Mouse (Mus musculus) lung, postnatal 0 days (tissue): ENCODE measurements at regions not wholly inside any gene's neighbourhood (a gene's known extent, or its start where the extent isn't known, plus 50 kb on each side); places are given as distances from the start of the nearest gene placed in this dataset.
"Not testable (repeated sequence)": the region's sequence is repeated elsewhere in the genome, so short reads cannot be mapped to it uniquely, and the experiment has no call there.

Experiments
- ATAC-seq: fragments of 200-750 bp; cut with Nextera tagmentation; 2 replicates; pipeline ENCODE4 v1.8.0; 2017; ENCODE audit warnings: moderate library complexity
- DNase-seq: peaks from one replicate; pipeline ENCODE4 v3.0.0-alpha.2; 2016; ENCODE audit warnings: low spot score
- H3K27ac ChIP-seq: fragments of 300-500 bp; sonication (generic); 2 replicates; pipeline ENCODE4 v1.5.1; 2014; ENCODE audit warnings: antibody characterized with exemption, mild to moderate bottlenecking, low read length, mixed read lengths
- H3K27me3 ChIP-seq: fragments of 300-500 bp; sonication (generic); replicated peaks from 2 replicates; pipeline ENCODE4 v1.6.1; 2014; ENCODE audit warnings: low read length, mixed read lengths; ENCODE audit not compliant: insufficient read depth
- H3K36me3 ChIP-seq: fragments of 300-500 bp; sonication (generic); 2 replicates; pipeline ENCODE4 v1.6.1; 2014; ENCODE audit warnings: low read length, mixed read lengths; ENCODE audit not compliant: insufficient read depth
- H3K4me1 ChIP-seq: fragments of 300-500 bp; sonication (generic); 2 replicates; pipeline ENCODE4 v1.6.1; 2014; ENCODE audit warnings: antibody characterized with exemption, low read depth, low read length, mixed read lengths; ENCODE audit not compliant: insufficient read depth
- H3K4me2 ChIP-seq: fragments of 300-500 bp; sonication (generic); replicated peaks from 2 replicates; pipeline ENCODE4 v1.6.1; 2014; ENCODE audit warnings: low read depth, mild to moderate bottlenecking, low read length, moderate library complexity, mixed read lengths
- H3K4me3 ChIP-seq: fragments of 300-500 bp; sonication (generic); 2 replicates; pipeline ENCODE4 v1.5.1; 2014; ENCODE audit warnings: low read depth, low read length
- H3K9ac ChIP-seq: fragments of 300-500 bp; sonication (generic); replicated peaks from 2 replicates; pipeline ENCODE4 v1.6.1; 2014; ENCODE audit warnings: low read depth, mild to moderate bottlenecking
- H3K9me3 ChIP-seq: fragments of 300-500 bp; sonication (generic); 2 replicates; pipeline ENCODE4 v1.6.1; 2016; ENCODE audit warnings: low read length, mixed read lengths
- CTCF ChIP-seq: IDR thresholded peaks from 2 replicates; pipeline ENCODE4 v1.5.1; 2016; ENCODE audit warnings: antibody characterized with exemption, mild to moderate bottlenecking
- EP300 ChIP-seq: IDR thresholded peaks from 2 replicates; pipeline ENCODE4 v1.6.1; 2016; ENCODE audit warnings: antibody characterized with exemption, mild to moderate bottlenecking, control low read depth
- WGBS: fragments of 180-500 bp; shearing (Covaris S2); extraction: QIAGEN DNeasy Blood & Tissue Kit; methylation state at CpG from one replicate; pipeline ENCODE4 v1.1.7; 2014; 5-methylcytosine and 5-hydroxymethylcytosine counted together

DNA sequence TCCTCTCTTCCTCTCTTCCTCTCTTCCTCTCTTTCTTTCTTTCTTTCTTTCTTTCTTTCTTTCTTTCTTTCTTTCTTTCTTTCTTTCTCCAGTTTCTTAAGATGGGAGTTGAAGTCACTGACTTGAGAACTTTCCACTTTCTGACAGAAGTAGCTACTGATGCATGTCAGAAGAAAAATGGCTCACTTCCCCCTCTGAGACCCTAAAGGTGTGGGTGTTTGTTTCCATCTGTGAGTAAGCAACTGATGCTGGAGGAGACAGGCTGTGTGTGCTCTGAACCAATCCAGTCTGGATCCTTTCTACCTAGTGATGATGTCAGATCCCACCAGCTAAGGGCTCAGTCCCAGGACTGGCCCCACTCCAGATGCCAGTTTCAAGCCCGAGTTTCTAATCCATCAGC, 72.5 kb upstream of the Slc1a3 start:
- Histone ChIP-seq H3K36me3 (no peaks in the 10 kb centered on the region), H3K27ac (no peak overlapping the region), H3K4me2 (no peak overlapping the region), H3K9me3 (no peaks in the 10 kb centered on the region), H3K4me3 (no peak overlapping the region), H3K27me3 (no peaks in the 10 kb centered on the region), H3K4me1 (no peaks in the 10 kb centered on the region), H3K9ac (no peak overlapping the region)
- ATAC-seq = no peak
- TF ChIP-seq CTCF = no peak
- no peak for TF ChIP-seq EP300
- no peak for DNase-seq
- WGBS = 24% methylated on average over 1 of the region's 1 CpGs

DNA sequence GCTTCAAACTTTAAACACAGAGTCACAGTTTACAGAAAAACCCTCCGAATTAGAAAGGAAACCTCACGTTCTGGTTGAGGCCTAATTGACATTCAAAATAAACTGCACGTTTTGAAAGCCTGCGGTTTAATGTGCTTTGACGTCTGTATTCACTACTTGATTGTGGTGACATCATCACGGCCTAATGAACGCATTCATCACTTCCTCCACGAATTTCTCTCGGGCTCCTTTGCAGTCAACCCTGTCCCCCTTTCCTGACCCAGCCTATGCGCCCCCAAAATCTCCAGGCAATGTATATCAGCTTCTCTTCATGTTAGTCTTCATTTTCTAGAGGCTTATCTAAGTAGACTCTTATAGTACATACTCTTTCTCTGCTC, 71.6 kb upstream of the Slc1a3 start:
- no peak for TF ChIP-seq CTCF
- TF ChIP-seq EP300 = no peak
- H3K27me3 ChIP-seq = no peaks in the 10 kb centered on the region
- no peak overlapping the region for H3K27ac ChIP-seq
- no peaks in the 10 kb centered on the region for H3K4me1 ChIP-seq
- H3K4me3 ChIP-seq = no peak overlapping the region
- DNase-seq = no peak
- no peaks in the 10 kb centered on the region for H3K9me3 ChIP-seq
- no peaks in the 10 kb centered on the region for H3K36me3 ChIP-seq
- ATAC-seq = no peak
- no peak overlapping the region for H3K9ac ChIP-seq
- WGBS = 79% methylated on average over 10 of the region's 10 CpGs
- H3K4me2 ChIP-seq = no peak overlapping the region

DNA sequence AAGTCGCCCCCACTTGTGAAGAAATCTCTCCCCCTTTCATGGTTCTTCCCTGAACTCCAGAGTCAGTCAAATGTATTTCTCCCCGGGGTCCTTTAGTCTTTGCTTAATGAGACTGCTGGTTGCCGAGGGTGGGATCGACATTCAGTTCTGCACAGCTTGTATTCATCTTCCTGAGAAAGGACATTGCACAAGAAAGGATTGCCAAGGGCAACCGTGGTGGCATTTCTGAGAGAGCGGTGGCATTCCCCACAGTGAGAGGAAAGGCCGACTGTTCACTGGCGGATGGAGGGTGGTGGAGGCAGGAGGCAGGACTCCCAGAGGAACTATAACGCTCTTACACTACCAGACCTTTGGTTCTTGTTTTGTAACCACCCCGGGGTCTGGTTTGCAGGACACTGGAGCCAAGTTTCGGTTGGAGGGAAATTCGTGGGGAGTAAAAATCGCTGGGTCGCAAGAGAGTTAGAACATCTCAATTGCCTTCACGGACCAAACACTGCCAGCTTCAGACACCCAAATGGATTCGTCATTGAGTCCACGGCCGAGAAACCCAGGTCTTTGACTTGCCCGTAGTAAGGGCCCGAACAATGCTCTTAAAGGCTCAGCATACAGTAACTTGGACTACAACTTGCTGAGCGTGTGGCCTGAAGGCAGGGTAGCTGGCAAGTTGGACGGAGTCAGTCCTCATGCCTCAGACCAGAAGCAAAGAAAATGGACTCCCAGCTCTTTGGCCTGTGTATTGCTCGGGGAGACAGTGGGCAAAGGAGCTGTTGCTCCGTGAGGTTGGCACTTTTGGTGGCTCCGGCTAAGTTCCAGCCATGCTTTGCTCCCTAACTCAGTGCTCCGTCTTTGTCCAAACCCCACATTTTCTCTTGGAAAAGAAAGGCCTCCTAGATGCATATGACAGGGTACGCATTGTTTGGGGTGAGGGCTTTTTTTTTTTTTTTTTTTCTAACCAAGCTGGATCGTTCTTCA, 70.9 kb upstream of the Slc1a3 start:
- Histone ChIP-seq H3K36me3 (no peaks in the 10 kb centered on the region), H3K27me3 (no peaks in the 10 kb centered on the region), H3K9me3 (no peaks in the 10 kb centered on the region), H3K9ac (no peak overlapping the region), H3K27ac (no peak overlapping the region), H3K4me1 (no peaks in the 10 kb centered on the region), H3K4me2 (no peak overlapping the region), H3K4me3 (no peak overlapping the region)
- no peak for DNase-seq
- no peak for TF ChIP-seq CTCF
- no peak for TF ChIP-seq EP300
- no peak for ATAC-seq
- 91% methylated on average over 28 of the region's 28 CpGs for WGBS

DNA sequence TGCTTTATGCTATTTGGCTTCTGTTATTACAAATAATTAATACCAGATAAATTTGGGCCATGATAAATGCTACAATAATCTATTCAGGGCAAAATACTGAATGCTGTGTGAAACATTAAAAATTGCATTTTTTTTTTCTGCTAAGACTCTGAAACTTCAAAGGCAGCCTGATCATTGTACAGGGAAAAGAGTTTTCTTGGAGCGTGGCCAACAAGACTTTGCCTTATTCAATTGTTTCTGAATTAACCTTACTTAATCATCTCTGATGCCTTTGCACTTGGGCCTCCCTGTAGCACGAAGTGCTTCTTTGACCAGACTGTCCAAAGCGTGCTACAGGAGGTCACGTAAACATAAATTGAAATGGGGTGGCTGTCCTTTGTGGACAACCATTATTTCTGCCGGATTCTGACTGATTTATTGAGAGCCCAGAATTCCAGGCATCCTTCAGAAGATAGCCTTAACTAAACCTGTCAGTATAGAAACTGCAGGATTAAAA, 69.9 kb upstream of the Slc1a3 start:
- no peak for TF ChIP-seq EP300
- no peak for TF ChIP-seq CTCF
- no peaks in the 10 kb centered on the region for H3K4me1 ChIP-seq
- DNase-seq (no peak), ATAC-seq (no peak)
- no peaks in the 10 kb centered on the region for H3K27me3 ChIP-seq
- H3K9ac ChIP-seq = no peak overlapping the region
- H3K36me3 ChIP-seq = no peaks in the 10 kb centered on the region
- no peak overlapping the region for H3K4me2 ChIP-seq
- H3K4me3 ChIP-seq = no peak overlapping the region
- no peak overlapping the region for H3K27ac ChIP-seq
- WGBS = 36% methylated on average over 5 of the region's 5 CpGs
- no peaks in the 10 kb centered on the region for H3K9me3 ChIP-seq

DNA sequence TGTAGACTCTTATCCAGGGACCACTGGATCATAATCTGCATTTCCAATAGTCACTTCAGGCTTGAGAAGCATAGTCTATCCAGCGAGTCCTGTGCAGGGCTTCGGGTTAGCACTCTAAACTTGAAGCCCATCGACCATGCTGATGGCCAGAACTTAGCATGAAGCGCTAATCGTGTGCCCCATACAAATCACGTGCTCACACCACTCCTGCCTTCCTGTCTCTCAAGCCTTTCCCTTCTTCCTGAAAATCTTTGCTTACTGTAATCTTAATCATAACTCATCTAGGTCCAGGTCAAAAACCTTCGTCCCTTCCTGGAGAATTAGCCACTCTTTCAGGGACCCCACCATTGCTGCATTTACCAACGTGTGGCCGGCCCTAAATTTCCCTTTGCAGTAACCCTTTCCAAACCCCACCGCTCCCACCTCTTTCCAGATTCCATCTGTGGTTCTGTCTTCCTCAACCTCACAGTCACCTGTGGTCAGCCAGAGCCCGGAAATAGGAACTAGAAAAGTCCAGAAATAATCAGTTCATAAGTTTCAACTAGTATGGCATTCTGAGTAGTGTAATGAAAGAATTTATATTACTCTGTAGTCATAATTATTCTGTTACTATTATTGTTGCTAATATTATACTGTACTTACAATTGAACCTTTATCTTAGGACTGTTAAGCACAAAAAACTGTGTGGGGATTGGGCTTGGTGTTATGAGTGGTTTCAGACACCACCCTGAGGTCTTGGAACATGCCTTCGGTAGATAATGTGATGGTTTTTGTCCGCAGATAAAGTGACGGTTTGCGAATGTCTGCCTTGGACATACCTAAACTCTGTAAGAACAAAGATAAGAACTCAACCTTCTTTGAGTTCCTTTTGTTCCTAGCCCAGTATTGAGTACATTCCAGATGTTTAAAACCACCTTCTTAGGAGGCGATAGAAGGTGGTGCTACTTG, 57.3 kb upstream of the Slc1a3 start:
- H3K36me3 ChIP-seq = no peaks in the 10 kb centered on the region
- H3K4me1 ChIP-seq = no peaks in the 10 kb centered on the region
- WGBS = 81% methylated on average over 16 of the region's 16 CpGs

DNA sequence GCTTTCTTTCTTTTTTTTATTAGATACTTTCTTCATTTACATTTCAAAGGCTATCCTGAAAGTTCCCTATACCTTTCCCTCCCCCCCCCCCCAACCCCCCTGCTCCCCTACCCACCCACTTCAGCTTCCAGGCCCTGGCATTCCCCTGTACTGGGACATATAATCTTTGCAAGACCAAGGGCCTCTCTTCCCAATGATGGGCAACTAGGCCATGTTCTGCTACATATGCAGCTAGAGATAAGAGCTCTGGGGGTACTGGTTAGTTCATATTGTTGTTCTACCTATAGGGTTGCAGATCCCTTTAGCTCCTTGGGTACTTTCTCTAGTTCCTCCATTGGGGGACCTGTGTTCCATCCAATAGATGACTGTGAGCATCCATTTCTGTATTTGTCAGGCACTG, 55.6 kb upstream of the Slc1a3 start:
- H3K27ac ChIP-seq, H3K4me2 ChIP-seq, DNase-seq, H3K4me1 ChIP-seq, H3K9ac ChIP-seq, H3K4me3 ChIP-seq, H3K27me3 ChIP-seq, H3K9me3 ChIP-seq, H3K36me3 ChIP-seq, ATAC-seq: not testable (repeated sequence)

More for the DNA sequence above, 57.3 kb upstream of the Slc1a3 start:
- TF ChIP-seq CTCF (no peak), EP300 (no peak)
- H3K27me3 ChIP-seq = no peaks in the 10 kb centered on the region
- H3K9me3 ChIP-seq = no peaks in the 10 kb centered on the region
- no peak overlapping the region for H3K27ac ChIP-seq
- DNase-seq (no peak), ATAC-seq (no peak)
- H3K4me3 ChIP-seq = no peak overlapping the region
- no peak overlapping the region for H3K9ac ChIP-seq
- H3K4me2 ChIP-seq = no peak overlapping the region
